Mouse (Mus musculus) small intestine, adult 2 months (tissue): ENCODE results near the gene Rgs8.

Experiments
- CTCF ChIP-seq: fragments of 200-500 bp; IDR thresholded peaks from 2 replicates; pipeline ENCODE4 v1.5.1; 2012; ENCODE audit warnings: low read depth, mild to moderate bottlenecking, control low read depth, inconsistent platforms, low read length, moderate library complexity, mixed read lengths; ENCODE audit not compliant: insufficient replicate concordance, insufficient read length; ENCODE audit errors: extremely low read depth
- POLR2A ChIP-seq: fragments of 200-500 bp; IDR thresholded peaks from 2 replicates; pipeline ENCODE4 v1.6.1; 2012; ENCODE audit warnings: low read depth, mild to moderate bottlenecking, control low read depth, inconsistent platforms, low read length, moderate library complexity

- TF ChIP-seq POLR2A (no peak), CTCF (no peak)
Measured at GRCm38 (mm10) chr1:153662362-153662761, 9.5 kb downstream of the Rgs8 start.
